Mouse (Mus musculus) brain, embryonic 14.5 days (tissue): ENCODE measurements around the gene Mia2.
"Not testable (repeated sequence)": the region's sequence is repeated elsewhere in the genome, so short reads cannot be mapped to it uniquely, and the experiment has no call there.

Experiments
- CTCF ChIP-seq: fragments of 200-500 bp; IDR thresholded peaks from 2 replicates; pipeline ENCODE4 v1.5.1; 2012; ENCODE audit warnings: inconsistent platforms, mild to moderate bottlenecking, moderate library complexity, borderline replicate concordance; ENCODE audit not compliant: insufficient read depth, insufficient read length; ENCODE audit errors: extremely low read depth
- POLR2A ChIP-seq: fragments of 200-500 bp; IDR thresholded peaks from 2 replicates; pipeline ENCODE4 v1.6.1; 2012; ENCODE audit warnings: mild to moderate bottlenecking, inconsistent platforms, borderline replicate concordance; ENCODE audit not compliant: poor library complexity, insufficient read depth, insufficient read length, severe bottlenecking; ENCODE audit errors: extremely low read depth

- not testable (repeated sequence) for TF ChIP-seq CTCF, POLR2A
Observed at GRCm38 (mm10) chr12:59241031-59241430, 145.4 kb downstream of the Mia2 start.
